Mouse (Mus musculus): ENCODE data around the gene Lpp. TPM values are rescaled to one million over a fixed set of nuclear protein-coding genes. Genes with fewer than 3 reads are reported as not detected.

The Lpp gene
- 10.5 and 12.2 TPM in 2 replicates for polyA plus RNA-seq (2015; fragmentation: Nextera tagmentation; extraction: Ambion mirVana)

GRCm38 (mm10) chr16:24392651-24393555 lies at the start of gene Lpp:
Gene Lpp, plus strand, starts transcription at chr16:24393507.
- peaks cover 21% of the 10 kb centered on the region for H3K4me1 ChIP-seq (replicated peaks; ENCODE audit: control insufficient read depth, insufficient read depth, low read length)
- peak within 1 kb of the TSS; percentile 80 for H3K9ac ChIP-seq (replicated peaks; ENCODE audit: low read depth, low read length)
- H3K4me2 ChIP-seq (ENCODE audit: low read length): peak within 1 kb of the TSS; percentile 71
- H3K36me3 ChIP-seq (ENCODE audit: control insufficient read depth, insufficient read depth): no peaks in the 10 kb centered on the region
- peak within 1 kb of the TSS; percentile 67 for H3K4me3 ChIP-seq (replicated peaks; ENCODE audit: low read length)
- no peaks in the 10 kb centered on the region for H3K27me3 ChIP-seq (replicated peaks; ENCODE audit: control insufficient read depth, insufficient read depth, low read length)
- peak; percentile 86 for ATAC-seq
- H3K9me3 ChIP-seq (ENCODE audit: control insufficient read depth, low read length): no peaks in the 10 kb centered on the region
- WGBS: 2% methylated on average over 42 of the region's 42 CpGs
- peak within 1 kb of the TSS; percentile 41 for H3K27ac ChIP-seq (ENCODE audit: low read length)

DNA sequence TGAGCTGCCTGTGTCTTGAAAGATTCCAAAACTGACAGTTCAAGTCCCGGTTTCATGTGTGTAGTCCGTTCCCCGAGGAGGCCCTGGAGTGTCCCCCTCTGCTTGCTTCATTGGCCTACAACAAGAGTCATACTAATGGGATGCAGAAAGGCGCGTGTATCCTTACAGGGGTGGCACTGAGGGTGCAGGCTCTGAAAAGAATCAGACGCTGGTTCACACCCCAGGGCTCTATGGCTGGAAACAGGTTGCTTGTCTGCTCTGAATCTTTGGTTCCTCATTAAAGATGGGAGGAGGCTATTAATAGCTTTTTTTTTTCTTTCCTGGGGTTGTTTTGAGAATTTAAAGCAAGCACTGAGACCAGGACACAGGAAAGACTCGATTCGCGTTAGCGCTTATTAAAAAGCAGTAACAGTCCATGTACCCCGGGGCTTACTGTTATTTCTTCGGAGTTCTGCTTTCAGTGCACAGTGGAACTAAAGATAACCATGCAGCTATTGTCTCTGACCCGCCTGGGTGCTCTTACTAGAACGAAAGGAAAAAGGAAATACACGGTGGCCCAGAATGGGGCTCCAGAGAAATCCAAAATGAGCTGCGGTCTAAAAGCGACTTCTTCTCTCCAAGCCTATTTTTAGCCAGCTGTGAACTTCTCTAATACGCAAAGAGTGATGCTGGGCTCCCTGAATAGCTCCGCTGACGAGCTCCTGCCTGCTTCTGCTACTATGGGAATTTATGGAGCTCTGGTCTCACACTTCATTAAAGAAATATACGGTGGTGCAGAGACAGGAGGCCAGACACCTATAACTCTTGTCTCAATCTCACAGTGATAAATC lies 45.5 kb upstream of the Lpp start:
- Histone ChIP-seq H3K27ac (ENCODE audit: low read length) (no peak overlapping the region), H3K36me3 (ENCODE audit: control insufficient read depth, insufficient read depth) (no peaks in the 10 kb centered on the region), H3K4me1 (replicated peaks; ENCODE audit: control insufficient read depth, insufficient read depth, low read length) (peaks cover 3% of the 10 kb centered on the region; the same call in 1 of the 2 replicates), H3K27me3 (replicated peaks; ENCODE audit: control insufficient read depth, insufficient read depth, low read length) (no peaks in the 10 kb centered on the region), H3K4me2 (ENCODE audit: low read length) (peak overlapping the region; percentile 1), H3K9me3 (ENCODE audit: control insufficient read depth, low read length) (no peaks in the 10 kb centered on the region), H3K9ac (replicated peaks; ENCODE audit: low read depth, low read length) (no peak overlapping the region), H3K4me3 (replicated peaks; ENCODE audit: low read length) (no peak overlapping the region)
- WGBS: 43% methylated on average over 21 of the region's 21 CpGs
- ATAC-seq: no peak

GRCm38 (mm10) chr16:24350306-24350705 lies 43.0 kb upstream of the Lpp start:
- Histone ChIP-seq H3K9me3 (ENCODE audit: control insufficient read depth, low read length) (no peaks in the 10 kb centered on the region), H3K27ac (ENCODE audit: low read length) (no peak overlapping the region), H3K4me1 (replicated peaks; ENCODE audit: control insufficient read depth, insufficient read depth, low read length) (peaks cover 3% of the 10 kb centered on the region; the same call in 1 of the 2 replicates), H3K4me2 (ENCODE audit: low read length) (no peak overlapping the region), H3K27me3 (replicated peaks; ENCODE audit: control insufficient read depth, insufficient read depth, low read length) (no peaks in the 10 kb centered on the region), H3K36me3 (ENCODE audit: control insufficient read depth, insufficient read depth) (no peaks in the 10 kb centered on the region), H3K4me3 (replicated peaks; ENCODE audit: low read length) (no peak overlapping the region), H3K9ac (replicated peaks; ENCODE audit: low read depth, low read length) (no peak overlapping the region)
- 90% methylated on average over 6 of the region's 6 CpGs for WGBS
- no peak for ATAC-seq

DNA sequence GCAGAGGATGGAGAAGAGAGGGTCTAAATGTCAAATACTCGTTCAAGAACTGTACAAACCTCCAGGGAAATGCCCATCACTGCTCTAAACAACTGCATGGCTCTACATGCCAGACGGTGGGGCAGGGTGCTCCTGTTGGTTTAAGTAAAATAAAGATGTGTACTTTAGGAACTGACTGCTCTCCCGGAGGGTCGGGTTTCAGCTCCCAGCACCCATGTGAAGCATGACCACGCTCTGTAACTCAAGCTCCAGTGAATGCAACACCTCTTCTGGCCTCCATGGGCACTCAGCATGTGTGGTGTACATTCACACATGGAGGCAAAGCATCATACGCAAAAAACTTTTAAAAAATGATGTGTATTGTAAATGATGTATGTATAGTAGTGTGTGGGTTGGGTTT lies 42.6 kb upstream of the Lpp start:
- WGBS: 84% methylated on average over 6 of the region's 6 CpGs
- no peak overlapping the region for H3K9ac ChIP-seq (replicated peaks; ENCODE audit: low read depth, low read length)

GRCm38 (mm10) chr16:24351811-24352210 lies 41.5 kb upstream of the Lpp start:
- no peaks in the 10 kb centered on the region for H3K36me3 ChIP-seq (ENCODE audit: control insufficient read depth, insufficient read depth)
- H3K4me3 ChIP-seq (replicated peaks; ENCODE audit: low read length): no peak overlapping the region
- ATAC-seq: no peak
- no peaks in the 10 kb centered on the region for H3K27me3 ChIP-seq (replicated peaks; ENCODE audit: control insufficient read depth, insufficient read depth, low read length)
- H3K4me2 ChIP-seq (ENCODE audit: low read length): no peak overlapping the region
- no peaks in the 10 kb centered on the region for H3K9me3 ChIP-seq (ENCODE audit: control insufficient read depth, low read length)
- WGBS: 82% methylated on average over 1 of the region's 1 CpGs
- peaks cover 3% of the 10 kb centered on the region; the same call in 1 of the 2 replicates for H3K4me1 ChIP-seq (replicated peaks; ENCODE audit: control insufficient read depth, insufficient read depth, low read length)
- no peak overlapping the region for H3K27ac ChIP-seq (ENCODE audit: low read length)
- no peak overlapping the region for H3K9ac ChIP-seq (replicated peaks; ENCODE audit: low read depth, low read length)

More for the DNA sequence above, 42.6 kb upstream of the Lpp start:
- H3K9me3 ChIP-seq (ENCODE audit: control insufficient read depth, low read length): no peaks in the 10 kb centered on the region
- no peak for ATAC-seq
- no peaks in the 10 kb centered on the region for H3K36me3 ChIP-seq (ENCODE audit: control insufficient read depth, insufficient read depth)
- H3K27me3 ChIP-seq (replicated peaks; ENCODE audit: control insufficient read depth, insufficient read depth, low read length): no peaks in the 10 kb centered on the region
- H3K4me2 ChIP-seq (ENCODE audit: low read length): no peak overlapping the region
- H3K4me1 ChIP-seq (replicated peaks; ENCODE audit: control insufficient read depth, insufficient read depth, low read length): peaks cover 3% of the 10 kb centered on the region; the same call in 1 of the 2 replicates
- no peak overlapping the region for H3K4me3 ChIP-seq (replicated peaks; ENCODE audit: low read length)
- H3K27ac ChIP-seq (ENCODE audit: low read length): no peak overlapping the region

DNA sequence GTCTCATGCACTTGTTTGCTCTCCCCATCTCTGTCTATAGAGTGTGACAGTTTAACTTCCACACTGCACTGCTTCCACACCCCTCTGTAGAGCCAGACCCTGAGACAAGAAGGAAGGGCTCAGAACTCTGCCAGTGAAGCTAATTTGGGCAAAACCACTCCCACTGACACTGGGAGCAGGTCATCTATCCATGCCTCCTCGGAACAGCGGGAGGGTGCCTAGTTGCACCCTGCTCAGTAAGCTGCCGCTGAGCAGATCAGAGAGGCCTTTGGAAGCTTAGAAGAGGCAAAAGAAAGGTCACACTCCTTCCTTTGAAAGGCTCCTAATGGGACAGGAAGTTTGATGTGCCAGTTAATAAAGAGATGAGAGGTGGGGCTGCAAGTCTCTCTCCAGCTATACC lies 39.5 kb upstream of the Lpp start:
- Histone ChIP-seq H3K4me2 (ENCODE audit: low read length) (no peak overlapping the region), H3K9ac (replicated peaks; ENCODE audit: low read depth, low read length) (no peak overlapping the region), H3K27me3 (replicated peaks; ENCODE audit: control insufficient read depth, insufficient read depth, low read length) (no peaks in the 10 kb centered on the region), H3K4me1 (replicated peaks; ENCODE audit: control insufficient read depth, insufficient read depth, low read length) (no peaks in the 10 kb centered on the region), H3K4me3 (replicated peaks; ENCODE audit: low read length) (no peak overlapping the region), H3K27ac (ENCODE audit: low read length) (no peak overlapping the region), H3K9me3 (ENCODE audit: control insufficient read depth, low read length) (no peaks in the 10 kb centered on the region), H3K36me3 (ENCODE audit: control insufficient read depth, insufficient read depth) (no peaks in the 10 kb centered on the region)
- WGBS: 7% methylated on average over 3 of the region's 3 CpGs
- ATAC-seq: no peak

- H3K4me1 ChIP-seq (replicated peaks; ENCODE audit: control insufficient read depth, insufficient read depth, low read length): no peaks in the 10 kb centered on the region
- no peaks in the 10 kb centered on the region for H3K36me3 ChIP-seq (ENCODE audit: control insufficient read depth, insufficient read depth)
- 92% methylated on average over 1 of the region's 1 CpGs for WGBS
- no peaks in the 10 kb centered on the region for H3K27me3 ChIP-seq (replicated peaks; ENCODE audit: control insufficient read depth, insufficient read depth, low read length)
- H3K9ac ChIP-seq (replicated peaks; ENCODE audit: low read depth, low read length): no peak overlapping the region
- H3K27ac ChIP-seq (ENCODE audit: low read length): no peak overlapping the region
- no peaks in the 10 kb centered on the region for H3K9me3 ChIP-seq (ENCODE audit: control insufficient read depth, low read length)
- H3K4me2 ChIP-seq (ENCODE audit: low read length): no peak overlapping the region
- H3K4me3 ChIP-seq (replicated peaks; ENCODE audit: low read length): no peak overlapping the region
- no peak for ATAC-seq
Observed at GRCm38 (mm10) chr16:24361667-24362066, 31.6 kb upstream of the Lpp start.

- WGBS: 90% methylated on average over 7 of the region's 7 CpGs
- no peaks in the 10 kb centered on the region for H3K27me3 ChIP-seq (replicated peaks; ENCODE audit: control insufficient read depth, insufficient read depth, low read length)
- no peak overlapping the region for H3K4me2 ChIP-seq (ENCODE audit: low read length)
- H3K27ac ChIP-seq (ENCODE audit: low read length): no peak overlapping the region
- no peak overlapping the region for H3K4me3 ChIP-seq (replicated peaks; ENCODE audit: low read length)
- H3K4me1 ChIP-seq (replicated peaks; ENCODE audit: control insufficient read depth, insufficient read depth, low read length): no peaks in the 10 kb centered on the region
- no peaks in the 10 kb centered on the region for H3K9me3 ChIP-seq (ENCODE audit: control insufficient read depth, low read length)
- no peaks in the 10 kb centered on the region for H3K36me3 ChIP-seq (ENCODE audit: control insufficient read depth, insufficient read depth)
- ATAC-seq: no peak
- H3K9ac ChIP-seq (replicated peaks; ENCODE audit: low read depth, low read length): no peak overlapping the region
Observed at GRCm38 (mm10) chr16:24364030-24364687, 29.1 kb upstream of the Lpp start.

DNA sequence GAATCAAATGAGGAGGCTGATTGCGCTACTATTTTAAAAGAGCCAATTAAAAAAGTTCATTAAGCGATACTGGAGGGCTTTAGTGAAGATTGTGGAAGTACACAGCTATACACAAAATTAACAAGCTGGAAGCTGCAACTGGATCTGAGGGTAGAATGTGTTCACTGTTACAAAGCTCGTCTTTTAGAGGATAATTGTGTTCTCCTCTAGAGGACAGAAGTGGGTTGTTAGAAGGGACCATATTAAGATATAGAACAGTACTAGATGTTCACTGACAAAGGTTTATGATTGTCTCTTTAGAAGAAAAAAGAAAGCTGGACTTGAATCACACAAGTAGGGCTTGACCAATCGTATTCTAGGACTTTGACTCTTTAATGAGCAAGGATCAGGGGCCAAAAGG lies 27.4 kb upstream of the Lpp start:
- WGBS: 17% methylated on average over 4 of the region's 4 CpGs
- Histone ChIP-seq H3K4me3 (replicated peaks; ENCODE audit: low read length) (no peak overlapping the region), H3K36me3 (ENCODE audit: control insufficient read depth, insufficient read depth) (no peaks in the 10 kb centered on the region), H3K27ac (ENCODE audit: low read length) (no peak overlapping the region), H3K4me1 (replicated peaks; ENCODE audit: control insufficient read depth, insufficient read depth, low read length) (no peaks in the 10 kb centered on the region), H3K4me2 (ENCODE audit: low read length) (no peak overlapping the region), H3K9ac (replicated peaks; ENCODE audit: low read depth, low read length) (no peak overlapping the region), H3K27me3 (replicated peaks; ENCODE audit: control insufficient read depth, insufficient read depth, low read length) (no peaks in the 10 kb centered on the region), H3K9me3 (ENCODE audit: control insufficient read depth, low read length) (no peaks in the 10 kb centered on the region)
- ATAC-seq: no peak
